Mouse (Mus musculus) liver, embryonic 15.5 days (tissue): ENCODE data around the gene Vegfa. TPM values are rescaled to one million over a fixed set of nuclear protein-coding genes. Genes with fewer than 3 reads are reported as not detected.
A peak's percentile ranks its signal among the peaks of the same experiment; 100 is the strongest.

Source experiments
- ATAC-seq: fragments of 200-750 bp; cut with Nextera tagmentation; 2 replicates; pipeline ENCODE4 v1.8.0; 2017; ENCODE audit warnings: moderate number of reproducible peaks, mild to moderate bottlenecking, moderate library complexity; ENCODE audit not compliant: insufficient read depth
- H3K27ac ChIP-seq: fragments of 300-500 bp; sonication (generic); replicated peaks from 2 replicates; pipeline ENCODE4 v1.5.1; 2015; ENCODE audit warnings: mild to moderate bottlenecking, inconsistent platforms
- H3K27me3 ChIP-seq: fragments of 300-500 bp; sonication (generic); 2 replicates; pipeline ENCODE4 v1.6.1; 2015; ENCODE audit warnings: mild to moderate bottlenecking, inconsistent platforms
- H3K36me3 ChIP-seq: fragments of 300-500 bp; sonication (generic); replicated peaks from 2 replicates; pipeline ENCODE4 v1.6.1; 2015; ENCODE audit warnings: moderate library complexity, mild to moderate bottlenecking, inconsistent platforms
- H3K4me1 ChIP-seq: fragments of 300-500 bp; sonication (generic); replicated peaks from 2 replicates; pipeline ENCODE4 v1.6.1; 2015; ENCODE audit warnings: inconsistent platforms
- H3K4me2 ChIP-seq: fragments of 300-500 bp; sonication (generic); 2 replicates; pipeline ENCODE4 v1.6.1; 2015; ENCODE audit warnings: moderate library complexity, mild to moderate bottlenecking, inconsistent platforms
- H3K4me3 ChIP-seq: fragments of 300-500 bp; sonication (generic); replicated peaks from 2 replicates; pipeline ENCODE4 v1.5.1; 2015; ENCODE audit warnings: mild to moderate bottlenecking, inconsistent platforms
- H3K9ac ChIP-seq: fragments of 300-500 bp; sonication (generic); 2 replicates; pipeline ENCODE4 v1.6.1; 2015; ENCODE audit warnings: moderate library complexity, mild to moderate bottlenecking, inconsistent platforms
- H3K9me3 ChIP-seq: fragments of 300-500 bp; sonication (generic); replicated peaks from 2 replicates; pipeline ENCODE4 v1.6.1; 2016; ENCODE audit warnings: inconsistent platforms
- WGBS: fragments of 180-500 bp; shearing (Covaris S2); methylation state at CpG from one replicate; pipeline ENCODE4 v1.1.7; 2015; ENCODE audit warnings: mixed read lengths; ENCODE audit not compliant: insufficient replicate concordance; 5-methylcytosine and 5-hydroxymethylcytosine counted together
- polyA plus RNA-seq: library from polyadenylated mRNA; unstranded; fragments of >200 nt; fragmentation: Nextera tagmentation; extraction: Ambion mirVana; gene quantifications from 2 replicates; pipeline ENCODE4 v1.2.1, GENCODE M21; 2015

The Vegfa gene
- polyA plus RNA-seq, 1 experiment from 2014 or later = 1.2 TPM

DNA sequence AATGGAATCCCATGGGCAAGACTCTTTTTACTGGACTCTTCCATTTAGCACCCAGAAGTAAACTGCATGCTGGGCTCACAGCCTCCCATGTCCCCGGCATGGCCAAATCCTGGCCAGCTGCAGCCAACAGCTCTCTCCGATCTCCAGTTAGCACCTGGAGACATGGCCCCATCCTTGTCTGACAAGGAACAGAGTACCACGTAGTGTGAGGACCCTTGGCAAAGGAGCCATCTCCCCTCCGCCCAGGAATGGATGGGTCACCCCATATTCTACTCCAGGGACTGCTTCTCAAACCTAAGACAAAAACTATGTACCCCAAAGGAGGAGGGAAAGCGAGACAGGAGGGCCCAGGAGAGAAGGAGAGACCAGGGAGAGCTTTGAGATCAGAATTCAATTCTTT, 15.6 kb downstream of the Vegfa start:
- Histone ChIP-seq H3K4me1 (peaks cover 12% of the 10 kb centered on the region), H3K27me3 (no peaks in the 10 kb centered on the region), H3K9me3 (no peaks in the 10 kb centered on the region), H3K9ac (no peak overlapping the region), H3K4me3 (no peak overlapping the region), H3K4me2 (no peak overlapping the region), H3K27ac (no peak overlapping the region), H3K36me3 (peaks cover 52% of the 10 kb centered on the region)
- 80% methylated on average over 5 of the region's 5 CpGs for WGBS
- no peak for ATAC-seq

DNA sequence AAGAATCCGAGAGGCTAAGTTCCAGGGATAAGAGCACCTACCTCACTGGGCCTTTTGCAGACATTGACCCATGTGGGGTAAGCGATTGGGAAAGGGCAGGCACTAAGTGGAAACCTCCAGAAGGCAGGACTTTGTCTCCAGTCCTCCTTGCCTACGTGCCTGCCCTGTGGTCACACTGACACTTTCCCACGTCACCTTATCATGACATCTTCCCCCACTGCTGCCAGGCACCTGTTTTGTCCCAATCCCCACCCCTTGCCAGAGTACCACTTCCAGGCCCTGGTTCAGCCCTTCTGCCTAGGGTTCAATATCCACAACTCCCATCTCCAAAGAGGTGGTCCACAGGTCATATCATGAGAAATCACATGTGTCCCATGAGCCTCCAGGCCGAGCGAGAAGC, 16.2 kb downstream of the Vegfa start:
- no peaks in the 10 kb centered on the region for H3K9me3 ChIP-seq
- peaks cover 12% of the 10 kb centered on the region for H3K4me1 ChIP-seq
- WGBS = 56% methylated on average over 6 of the region's 6 CpGs
- no peaks in the 10 kb centered on the region for H3K27me3 ChIP-seq
- no peak overlapping the region for H3K9ac ChIP-seq
- no peak overlapping the region for H3K27ac ChIP-seq
- peaks cover 46% of the 10 kb centered on the region for H3K36me3 ChIP-seq
- H3K4me2 ChIP-seq = no peak overlapping the region
- no peak for ATAC-seq
- H3K4me3 ChIP-seq = no peak overlapping the region

DNA sequence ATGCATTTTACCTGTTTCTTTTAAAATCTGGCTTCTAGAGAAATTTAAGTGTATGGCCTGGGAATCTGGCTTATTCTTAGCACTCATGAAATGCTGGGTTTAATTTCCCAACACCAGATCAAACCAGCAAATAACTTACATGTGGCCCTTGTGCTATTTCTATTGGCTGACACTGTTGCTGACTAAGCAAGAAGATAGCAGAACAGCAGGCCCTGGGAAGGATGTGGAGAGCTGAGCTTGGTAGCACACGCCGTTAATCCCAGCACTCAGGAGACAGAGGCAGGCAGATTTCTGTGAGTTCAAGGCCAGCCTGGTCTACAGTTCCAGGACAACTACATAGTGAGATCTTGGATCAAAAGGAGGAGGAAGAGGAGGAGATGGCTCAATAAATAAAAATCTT, 17.2 kb downstream of the Vegfa start:
- Histone ChIP-seq H3K9me3 (no peaks in the 10 kb centered on the region), H3K4me2 (no peak overlapping the region), H3K27me3 (no peaks in the 10 kb centered on the region), H3K4me1 (peaks cover 12% of the 10 kb centered on the region), H3K4me3 (no peak overlapping the region), H3K27ac (no peak overlapping the region), H3K9ac (no peak overlapping the region), H3K36me3 (peaks cover 36% of the 10 kb centered on the region)
- ATAC-seq = no peak
- WGBS = 76% methylated on average over 2 of the region's 2 CpGs

DNA sequence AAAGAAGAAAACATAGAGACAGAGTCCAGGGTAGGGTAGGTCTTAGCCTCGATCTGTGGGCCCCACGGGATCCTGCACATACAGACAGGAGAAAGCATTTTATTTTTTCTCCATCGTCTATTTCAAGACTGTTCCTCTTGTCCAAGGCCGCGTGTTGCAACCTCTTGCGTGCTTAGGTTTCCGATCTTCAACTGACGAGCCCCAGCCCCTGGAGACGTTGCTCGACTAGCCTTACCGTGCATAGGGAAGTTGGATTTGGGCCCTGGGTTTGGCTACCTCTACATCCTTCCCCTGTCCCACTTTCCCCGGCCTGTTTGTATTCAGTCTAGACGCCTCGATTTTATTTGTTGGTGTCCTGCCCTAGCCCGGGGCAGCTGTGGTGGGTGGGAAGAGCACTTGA, 18.6 kb downstream of the Vegfa start:
- H3K9me3 ChIP-seq = no peaks in the 10 kb centered on the region
- 60% methylated on average over 15 of the region's 15 CpGs for WGBS
- ATAC-seq = no peak
- H3K27ac ChIP-seq = peak overlapping the region; percentile 21
- H3K4me1 ChIP-seq = peaks cover 12% of the 10 kb centered on the region
- H3K4me2 ChIP-seq = no peak overlapping the region
- H3K9ac ChIP-seq = no peak overlapping the region
- H3K27me3 ChIP-seq = no peaks in the 10 kb centered on the region
- H3K4me3 ChIP-seq = no peak overlapping the region
- peaks cover 22% of the 10 kb centered on the region for H3K36me3 ChIP-seq

DNA sequence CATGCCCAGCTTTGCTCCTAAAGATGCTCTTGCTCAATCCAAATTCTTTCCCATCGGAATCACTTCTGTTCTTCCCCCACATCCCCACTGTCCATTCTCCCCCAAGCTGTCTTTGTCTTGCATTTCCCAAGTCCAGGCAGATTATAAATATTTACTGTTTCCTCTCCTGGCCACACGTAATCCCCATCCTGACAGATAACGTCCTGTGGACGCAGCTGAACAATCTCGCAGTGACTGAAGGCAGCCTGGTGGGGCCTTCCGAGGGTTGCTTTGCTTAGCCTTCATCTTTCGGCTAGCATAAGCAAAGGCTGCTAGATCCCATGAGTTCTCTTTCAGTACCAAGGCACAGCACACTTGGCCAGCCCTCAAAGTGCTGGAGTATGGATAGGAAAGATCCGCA, 20.0 kb downstream of the Vegfa start:
- Histone ChIP-seq H3K4me1 (0 out of 2 replicates have a peak, but pooled peaks cover 6% of the 10 kb centered on the region), H3K27me3 (no peaks in the 10 kb centered on the region), H3K9ac (no peak overlapping the region), H3K9me3 (no peaks in the 10 kb centered on the region), H3K4me3 (no peak overlapping the region), H3K36me3 (peaks cover 8% of the 10 kb centered on the region), H3K27ac (no peak overlapping the region), H3K4me2 (no peak overlapping the region)
- no peak for ATAC-seq
- WGBS = 32% methylated on average over 8 of the region's 8 CpGs

DNA sequence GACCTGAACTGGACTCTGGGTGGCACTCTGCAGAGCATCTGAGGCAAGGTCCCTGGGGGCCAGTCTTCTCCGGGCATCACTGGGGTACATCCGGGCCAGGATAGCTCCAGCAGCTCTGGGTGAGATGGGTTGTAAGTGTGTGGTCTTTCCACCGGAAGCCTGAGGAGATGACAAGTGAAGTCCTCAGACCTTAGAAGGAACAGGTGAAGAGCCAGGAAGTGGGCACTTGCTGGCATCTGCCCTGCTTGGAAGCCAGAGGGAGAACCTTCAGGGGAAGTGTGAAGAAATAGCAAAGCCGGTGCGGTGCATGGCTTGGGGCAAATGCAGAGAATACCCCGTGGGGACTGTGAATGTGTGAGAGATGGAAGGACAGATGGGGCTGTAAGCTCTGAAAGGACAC, 21.7 kb downstream of the Vegfa start:
- Histone ChIP-seq H3K27me3 (no peaks in the 10 kb centered on the region), H3K4me3 (no peak overlapping the region), H3K36me3 (peaks cover 2% of the 10 kb centered on the region; the same call in 1 of the 2 replicates), H3K4me1 (0 out of 2 replicates have a peak, but pooled peaks cover 10% of the 10 kb centered on the region), H3K9ac (no peak overlapping the region), H3K4me2 (no peak overlapping the region), H3K9me3 (no peaks in the 10 kb centered on the region), H3K27ac (no peak overlapping the region)
- ATAC-seq = no peak
- WGBS = 67% methylated on average over 6 of the region's 6 CpGs

DNA sequence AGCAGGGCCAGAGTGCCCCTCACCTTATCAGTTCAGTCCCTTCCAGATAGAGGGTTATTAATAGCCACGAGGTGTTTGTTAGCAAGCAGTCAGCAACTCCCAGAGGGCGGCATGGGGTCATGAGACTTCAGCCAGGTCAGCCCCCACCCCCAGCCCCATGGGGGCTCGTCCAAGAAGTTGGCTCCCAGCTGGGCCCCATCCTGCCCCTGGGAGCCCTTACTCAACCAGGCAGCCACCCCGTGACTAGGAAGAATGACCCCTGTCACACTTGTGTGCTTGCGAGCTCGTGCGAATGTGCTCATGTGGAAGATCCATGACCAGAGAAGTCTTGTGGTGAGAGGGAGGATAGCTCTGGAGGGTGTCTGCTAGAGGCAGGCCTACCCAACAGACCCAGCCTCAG, 23.0 kb downstream of the Vegfa start:
- Histone ChIP-seq H3K9ac (no peak overlapping the region), H3K27me3 (no peaks in the 10 kb centered on the region), H3K4me2 (no peak overlapping the region), H3K9me3 (no peaks in the 10 kb centered on the region), H3K36me3 (no peaks in the 10 kb centered on the region), H3K4me3 (no peak overlapping the region), H3K27ac (peak overlapping the region; percentile 31; the same call in 1 of the 2 replicates), H3K4me1 (0 out of 2 replicates have a peak, but pooled peaks cover 10% of the 10 kb centered on the region)
- no peak for ATAC-seq
- WGBS = 46% methylated on average over 7 of the region's 7 CpGs

DNA sequence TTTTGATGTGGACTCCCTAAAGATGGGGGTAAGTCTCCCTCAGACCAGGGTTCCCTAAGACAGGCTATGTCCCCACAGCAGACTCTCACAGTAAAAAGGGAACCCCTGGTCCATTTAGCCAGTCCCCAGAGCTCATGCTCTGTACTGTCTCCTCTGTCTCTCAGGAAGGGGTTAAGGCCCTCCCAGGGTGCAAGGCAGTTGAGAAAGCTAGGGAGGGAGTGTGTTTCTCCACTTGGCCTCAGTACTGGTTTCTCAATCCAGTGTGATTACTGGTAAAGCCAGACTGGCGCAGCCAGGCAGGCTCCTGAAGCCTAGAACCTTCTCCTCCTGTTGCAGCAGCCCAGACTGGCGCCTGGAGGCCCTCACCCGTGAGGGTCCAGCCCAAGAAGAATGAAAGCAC, 26.7 kb downstream of the Vegfa start:
- Histone ChIP-seq H3K9me3 (no peaks in the 10 kb centered on the region), H3K4me2 (no peak overlapping the region), H3K9ac (no peak overlapping the region), H3K36me3 (no peaks in the 10 kb centered on the region), H3K4me1 (0 out of 2 replicates have a peak, but pooled peaks cover 8% of the 10 kb centered on the region), H3K4me3 (no peak overlapping the region), H3K27me3 (no peaks in the 10 kb centered on the region), H3K27ac (0 out of 2 replicates have a peak overlapping the region, but pooled peaks have one; percentile 9)
- 62% methylated on average over 3 of the region's 3 CpGs for WGBS
- no peak for ATAC-seq

DNA sequence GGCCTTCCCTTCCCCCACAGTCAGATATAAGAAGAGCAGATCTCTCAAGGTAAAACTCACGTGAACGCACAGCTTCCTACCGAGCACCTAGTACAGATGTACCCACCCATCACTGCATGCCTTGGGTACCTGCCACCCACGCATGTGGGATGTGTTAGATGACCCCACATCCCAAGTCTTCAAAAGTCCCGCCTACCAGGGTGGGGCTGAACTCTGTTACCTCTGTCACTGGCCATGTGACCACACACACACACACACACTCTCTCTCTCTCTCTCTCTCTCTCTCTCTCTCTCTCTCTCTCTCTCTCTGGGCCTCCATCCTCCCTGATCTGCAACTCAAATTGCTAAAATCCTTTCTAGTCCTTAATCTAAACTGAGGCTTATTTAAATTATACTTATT, 27.7 kb downstream of the Vegfa start:
- H3K4me1 ChIP-seq = peaks cover 10% of the 10 kb centered on the region; the same call in 1 of the 2 replicates
- no peaks in the 10 kb centered on the region for H3K9me3 ChIP-seq
- no peaks in the 10 kb centered on the region for H3K36me3 ChIP-seq
- H3K27ac ChIP-seq = no peak overlapping the region
- H3K4me2 ChIP-seq = no peak overlapping the region
- ATAC-seq = peak; percentile 10; the same call in 1 of the 2 replicates
- no peak overlapping the region for H3K4me3 ChIP-seq
- H3K9ac ChIP-seq = no peak overlapping the region
- WGBS = 71% methylated on average over 5 of the region's 5 CpGs
- no peaks in the 10 kb centered on the region for H3K27me3 ChIP-seq

DNA sequence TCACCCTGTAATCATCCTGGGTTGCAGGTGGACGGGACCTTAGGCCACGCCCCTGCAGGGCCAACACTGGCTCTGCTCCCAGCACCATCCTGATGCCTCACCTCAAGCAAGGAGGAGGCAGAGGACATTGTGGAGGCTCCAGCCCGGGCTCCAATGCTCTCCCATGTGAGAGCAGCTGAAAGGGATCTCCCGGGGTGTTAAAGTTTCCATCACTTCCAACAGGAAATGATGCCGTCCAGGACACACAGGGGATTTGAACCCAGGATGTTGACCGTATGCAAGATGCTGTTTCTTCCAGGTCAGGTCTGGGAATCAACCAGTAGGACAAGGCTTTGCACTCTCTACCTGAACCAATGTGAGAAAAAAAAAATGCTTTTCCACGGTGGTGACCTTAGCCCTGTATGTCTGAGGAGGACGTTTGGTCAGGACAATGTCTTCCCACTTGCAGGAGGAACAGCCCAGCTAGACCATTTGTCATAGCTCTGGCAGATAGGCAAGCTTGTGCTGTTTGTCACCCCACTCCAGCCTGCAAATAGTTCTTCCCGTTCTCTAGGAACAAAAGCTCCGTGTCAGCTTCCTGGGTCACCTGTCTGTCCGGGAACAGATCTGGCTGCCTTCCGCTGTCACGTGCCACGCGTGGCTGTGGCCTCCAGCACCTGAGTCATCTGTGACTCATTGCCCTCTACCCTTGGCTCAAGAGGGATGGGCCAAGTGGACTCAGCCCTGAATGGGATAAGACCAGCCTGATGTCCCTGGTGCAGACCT, 28.3 kb downstream of the Vegfa start:
- peak; percentile 27; the same call in 1 of the 2 replicates for ATAC-seq
- Histone ChIP-seq H3K9me3 (no peaks in the 10 kb centered on the region), H3K4me3 (no peak overlapping the region), H3K9ac (no peak overlapping the region), H3K27ac (no peak overlapping the region), H3K4me2 (no peak overlapping the region), H3K4me1 (peaks cover 8% of the 10 kb centered on the region; the same call in 1 of the 2 replicates), H3K36me3 (no peaks in the 10 kb centered on the region), H3K27me3 (no peaks in the 10 kb centered on the region)
- WGBS = 58% methylated on average over 15 of the region's 15 CpGs

DNA sequence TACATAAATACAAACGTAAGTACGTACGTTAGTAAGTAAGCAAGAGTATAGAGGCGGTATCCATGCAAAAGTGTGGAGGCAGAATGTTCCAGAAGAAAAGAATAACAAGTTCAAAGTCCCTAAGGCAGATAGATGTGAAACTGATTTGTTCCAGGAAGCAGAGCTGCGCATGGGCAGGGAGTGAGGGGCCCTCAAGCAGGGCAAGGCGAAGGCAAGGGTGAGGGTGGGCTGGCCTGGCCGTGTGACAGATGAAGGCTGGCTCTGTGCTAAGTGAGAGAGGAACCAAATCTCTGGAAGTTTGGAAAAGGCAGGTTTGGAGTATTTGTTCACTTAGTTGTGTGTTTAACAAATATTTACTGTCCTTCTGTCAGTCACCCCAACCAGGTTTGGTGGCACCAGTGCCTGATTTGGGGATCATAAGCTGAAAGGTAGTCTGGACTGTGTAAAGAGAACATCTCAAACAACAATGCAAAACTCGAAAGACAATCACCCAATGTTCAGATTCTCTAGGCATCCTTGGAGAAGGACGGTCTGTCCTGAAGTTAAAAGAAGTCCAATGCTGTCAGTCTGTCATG, 32.7 kb downstream of the Vegfa start:
- Histone ChIP-seq H3K27me3 (no peaks in the 10 kb centered on the region), H3K27ac (0 out of 2 replicates have a peak overlapping the region, but pooled peaks have one; percentile 35), H3K9me3 (no peaks in the 10 kb centered on the region), H3K4me3 (no peak overlapping the region), H3K4me2 (no peak overlapping the region), H3K36me3 (no peaks in the 10 kb centered on the region), H3K4me1 (peaks cover 25% of the 10 kb centered on the region), H3K9ac (no peak overlapping the region)
- WGBS = 54% methylated on average over 9 of the region's 9 CpGs
- ATAC-seq = no peak
